Mouse (Mus musculus): ENCODE measurements at regions not wholly inside any gene's neighbourhood (a gene's known extent, or its start where the extent isn't known, plus 50 kb on each side); places are given as distances from the start of the nearest gene placed in this dataset.

- no peak for DNase-seq (ENCODE audit: low spot score)
Observed at GRCm38 (mm10) chrX:158451792-158452191, 408.7 kb upstream of the Cnksr2 start.

GRCm38 (mm10) chrX:158423554-158424258 is 380.6 kb upstream of the Cnksr2 start:
- peak; percentile 55 for DNase-seq (ENCODE audit: low spot score)

GRCm38 (mm10) chrX:158394184-158394894 is 351.2 kb upstream of the Cnksr2 start:
- no peak for DNase-seq (ENCODE audit: low spot score)

- DNase-seq (ENCODE audit: low spot score) = no peak
Observed at GRCm38 (mm10) chrX:158375791-158376190, 332.7 kb upstream of the Cnksr2 start.

GRCm38 (mm10) chrX:158373219-158373618 is 330.1 kb upstream of the Cnksr2 start:
- DNase-seq (ENCODE audit: low spot score) = no peak
